Mouse (Mus musculus): ENCODE measurements at regions not wholly inside any gene's neighbourhood (a gene's known extent, or its start where the extent isn't known, plus 50 kb on each side); places are given as distances from the start of the nearest gene placed in this dataset.

DNA sequence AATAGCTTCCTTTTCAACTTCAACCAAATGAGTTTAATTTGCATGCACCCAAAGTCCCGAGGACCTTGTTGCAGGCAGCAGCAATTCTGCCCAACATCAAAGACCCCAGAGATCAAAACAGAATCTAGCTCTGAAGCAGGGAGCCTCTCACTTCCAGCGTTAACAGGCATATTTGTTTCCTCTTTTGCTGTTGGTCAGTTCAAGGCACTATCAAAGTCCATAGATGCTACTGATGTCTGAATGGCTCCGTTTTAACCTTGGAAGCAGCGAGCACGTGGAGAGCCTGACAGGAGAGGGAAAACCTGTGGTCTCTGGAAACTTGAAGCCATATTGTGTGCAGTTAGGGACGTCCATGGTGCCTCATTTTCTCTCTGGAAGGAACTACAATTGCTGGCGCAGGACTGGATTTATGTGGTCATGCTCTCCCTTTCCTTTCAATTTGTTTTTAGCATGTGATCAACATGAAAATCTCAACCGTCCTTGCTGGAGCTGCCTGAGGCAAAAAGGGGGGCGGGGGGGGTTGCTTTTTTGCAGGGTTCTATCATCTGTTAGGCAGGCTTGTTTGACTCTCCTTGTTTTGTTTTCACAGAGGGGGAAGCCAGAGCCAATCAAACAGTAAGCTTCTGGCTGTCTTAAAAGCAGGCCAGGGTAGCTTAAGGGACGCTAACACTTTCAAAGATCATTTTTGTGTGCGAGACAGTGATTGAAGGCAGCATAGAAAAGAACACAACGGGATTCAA lies 338.4 kb downstream of the Btg1 start:
- TF ChIP-seq POLR2A (IDR thresholded peaks at IDR 0.05; ENCODE audit: borderline replicate concordance, control insufficient read depth, low read depth, low read length) = no peak
- TF ChIP-seq CTCF (IDR thresholded peaks at IDR 0.05; ENCODE audit: control insufficient read depth, insufficient read depth, low read length) = no peak

Measured in bone marrow, adult 2 months (tissue).